Mouse (Mus musculus) hindbrain, postnatal 0 days (tissue): ENCODE results near the gene Sdhaf2. TPM values are rescaled to one million over a fixed set of nuclear protein-coding genes. Genes with fewer than 3 reads are reported as not detected.

Experiments
- ATAC-seq: fragments of 200-750 bp; cut with Nextera tagmentation; 2 replicates; pipeline ENCODE4 v1.8.0; 2017; ENCODE audit warnings: mild to moderate bottlenecking, moderate TSS enrichment, moderate library complexity
- DNase-seq: peaks from one replicate; pipeline ENCODE4 v3.0.0-alpha.2; 2015; ENCODE audit warnings: low spot score
- H3K27ac ChIP-seq: fragments of 300-500 bp; sonication (generic); 2 replicates; pipeline ENCODE4 v1.5.1; 2014; ENCODE audit warnings: mild to moderate bottlenecking
- H3K27me3 ChIP-seq: fragments of 300-500 bp; sonication (generic); 2 replicates; pipeline ENCODE4 v1.6.1; 2014; ENCODE audit warnings: low read length, mixed read lengths; ENCODE audit not compliant: insufficient read depth
- H3K36me3 ChIP-seq: fragments of 300-500 bp; sonication (generic); 2 replicates; pipeline ENCODE4 v1.6.1; 2014; ENCODE audit warnings: low read length, mixed read lengths; ENCODE audit not compliant: insufficient read depth
- H3K4me1 ChIP-seq: fragments of 300-500 bp; sonication (generic); 2 replicates; pipeline ENCODE4 v1.6.1; 2014; ENCODE audit warnings: antibody characterized with exemption, low read length, mixed read lengths; ENCODE audit not compliant: insufficient read depth
- H3K4me2 ChIP-seq: fragments of 300-500 bp; sonication (generic); 2 replicates; pipeline ENCODE4 v1.6.1; 2014; ENCODE audit warnings: low read depth, mild to moderate bottlenecking, low read length, moderate library complexity, mixed read lengths
- H3K4me3 ChIP-seq: fragments of 300-500 bp; sonication (generic); 2 replicates; pipeline ENCODE4 v1.5.1; 2014; ENCODE audit warnings: low read length
- H3K9ac ChIP-seq: fragments of 300-500 bp; sonication (generic); replicated peaks from 2 replicates; pipeline ENCODE4 v1.6.1; 2014; ENCODE audit warnings: mild to moderate bottlenecking, low read length, moderate library complexity, mixed read lengths
- H3K9me3 ChIP-seq: fragments of 300-500 bp; sonication (generic); 2 replicates; pipeline ENCODE4 v1.6.1; 2016; ENCODE audit warnings: low read length, mixed read lengths
- CTCF ChIP-seq: IDR thresholded peaks from 2 replicates; pipeline ENCODE4 v1.5.1; 2016; ENCODE audit warnings: antibody characterized with exemption, control low read depth, low read depth
- WGBS: fragments of 180-500 bp; shearing (Covaris S2); extraction: QIAGEN DNeasy Blood & Tissue Kit; methylation state at CpG from one replicate; pipeline ENCODE4 v1.1.7; 2014; 5-methylcytosine and 5-hydroxymethylcytosine counted together
- polyA plus RNA-seq: library from polyadenylated mRNA; unstranded; fragments of >200 nt; fragmentation: Nextera tagmentation; extraction: Ambion mirVana; gene quantifications from 2 replicates; pipeline ENCODE4 v1.2.1, GENCODE M21; 2015
- total RNA-seq: library from RNA; depleted of rRNA; stranded (reverse); fragments of >200 nt; gene quantifications from 2 replicates; pipeline ENCODE4 v1.2.3, GENCODE M21; 2014; rRNA removed

The Sdhaf2 gene
- total and polyA plus RNA-seq, 2 experiments from 2014 or later: 47.7 to 64.2 TPM

GRCm38 (mm10) chr19:10456752-10457483 is 69.0 kb downstream of the Sdhaf2 start, which contains the start of gene Lrrc10b:
TSS of gene Lrrc10b (minus strand) at chr19:10457473.
- DNase-seq: peak; percentile 92
- peak within 1 kb of the TSS; percentile 71 for H3K27ac ChIP-seq
- no peaks in the 10 kb centered on the region for H3K36me3 ChIP-seq
- peak within 1 kb of the TSS; percentile 58 for H3K4me2 ChIP-seq
- TF ChIP-seq CTCF: peak; percentile 51
- H3K4me3 ChIP-seq: peak within 1 kb of the TSS; percentile 40
- no peaks in the 10 kb centered on the region for H3K9me3 ChIP-seq
- ATAC-seq: peak; percentile 69
- peaks cover 3% of the 10 kb centered on the region; the same call in 1 of the 2 replicates for H3K4me1 ChIP-seq
- peaks cover 20% of the 10 kb centered on the region for H3K27me3 ChIP-seq
- peak within 1 kb of the TSS; percentile 52 for H3K9ac ChIP-seq
- under 1% methylated on average over 82 of the region's 96 CpGs for WGBS

- Histone ChIP-seq H3K27me3 (peaks cover 11% of the 10 kb centered on the region; the same call in 1 of the 2 replicates), H3K9me3 (no peaks in the 10 kb centered on the region), H3K36me3 (no peaks in the 10 kb centered on the region), H3K9ac (no peak overlapping the region), H3K4me1 (peaks cover 3% of the 10 kb centered on the region; the same call in 1 of the 2 replicates), H3K4me3 (no peak overlapping the region), H3K27ac (no peak overlapping the region), H3K4me2 (0 out of 2 replicates have a peak overlapping the region, but pooled peaks have one; percentile 25)
- ATAC-seq (no peak), DNase-seq (no peak)
- WGBS: 78% methylated on average over 3 of the region's 3 CpGs
- TF ChIP-seq CTCF: no peak
These were observed 70.5 kb downstream of the Sdhaf2 start for GRCm38 (mm10) chr19:10455437-10455806.

- H3K27me3 ChIP-seq: peaks cover 11% of the 10 kb centered on the region; the same call in 1 of the 2 replicates
- DNase-seq (no peak), ATAC-seq (no peak)
- H3K9ac ChIP-seq: no peak overlapping the region
- no peaks in the 10 kb centered on the region for H3K36me3 ChIP-seq
- H3K4me3 ChIP-seq: no peak overlapping the region
- peaks cover 3% of the 10 kb centered on the region; the same call in 1 of the 2 replicates for H3K4me1 ChIP-seq
- no peak for TF ChIP-seq CTCF
- no peaks in the 10 kb centered on the region for H3K9me3 ChIP-seq
- WGBS: 65% methylated on average over 4 of the region's 4 CpGs
- no peak overlapping the region for H3K4me2 ChIP-seq
- H3K27ac ChIP-seq: no peak overlapping the region
These were observed 71.1 kb downstream of the Sdhaf2 start for GRCm38 (mm10) chr19:10454718-10455436.

Other genes with a start within 250 kb of the Sdhaf2 start
- 33.7 and 35.0 TPM in 2 replicates for gene Dagla, start 221.3 kb downstream of the Sdhaf2 start, total RNA-seq
- gene Dagla, start 221.3 kb downstream of the Sdhaf2 start, polyA plus RNA-seq: 9.0 and 10.9 TPM in 2 replicates
- 93.4 and 114 TPM in 2 replicates for gene Syt7, start 137.1 kb downstream of the Sdhaf2 start, total RNA-seq
- 11.9 and 17.4 TPM in 2 replicates for gene Syt7, start 137.1 kb downstream of the Sdhaf2 start, polyA plus RNA-seq
- 6.5 and 6.8 TPM in 2 replicates for gene Lrrc10b, start 68.7 kb downstream of the Sdhaf2 start, total RNA-seq
- 2.0 and 2.1 TPM in 2 replicates for gene Lrrc10b, start 68.7 kb downstream of the Sdhaf2 start, polyA plus RNA-seq
- 4.0 and 5.4 TPM in 2 replicates for gene Ppp1r32, start 43.2 kb downstream of the Sdhaf2 start, total RNA-seq
- gene Ppp1r32, start 43.2 kb downstream of the Sdhaf2 start, polyA plus RNA-seq: 2.3 and 2.9 TPM in 2 replicates
- gene Cpsf7, start 876 bp downstream of the Sdhaf2 start, total RNA-seq: 44.9 and 47.4 TPM in 2 replicates
- 34.4 and 36.2 TPM in 2 replicates for gene Cpsf7, start 876 bp downstream of the Sdhaf2 start, polyA plus RNA-seq
- gene Tmem216, start 30.1 kb upstream of the Sdhaf2 start, total RNA-seq: 20.7 and 28.4 TPM in 2 replicates
- gene Tmem216, start 30.1 kb upstream of the Sdhaf2 start, polyA plus RNA-seq: 35.8 and 42.0 TPM in 2 replicates
- 18.0 TPM in 2 replicates for gene Cyb561a3, start 51.0 kb upstream of the Sdhaf2 start, total RNA-seq
- gene Cyb561a3, start 51.0 kb upstream of the Sdhaf2 start, polyA plus RNA-seq: 15.6 and 16.6 TPM in 2 replicates
- 15.1 and 16.6 TPM in 2 replicates for gene Tmem138, start 51.2 kb upstream of the Sdhaf2 start, total RNA-seq
- gene Tmem138, start 51.2 kb upstream of the Sdhaf2 start, polyA plus RNA-seq: 34.6 and 35.7 TPM in 2 replicates
- gene Ddb1, start 79.2 kb upstream of the Sdhaf2 start, total RNA-seq: 274 and 288 TPM in 2 replicates
- 144 and 146 TPM in 2 replicates for gene Ddb1, start 79.2 kb upstream of the Sdhaf2 start, polyA plus RNA-seq
- gene Tkfc, start 79.5 kb upstream of the Sdhaf2 start, total RNA-seq: 10.3 and 18.2 TPM in 2 replicates
- gene Tkfc, start 79.5 kb upstream of the Sdhaf2 start, polyA plus RNA-seq: 18.4 TPM in 2 replicates
- 1.3 and 7.0 TPM in 2 replicates for gene Vwce, start 108.1 kb upstream of the Sdhaf2 start, total RNA-seq
- 1.5 and 1.7 TPM in 2 replicates for gene Vwce, start 108.1 kb upstream of the Sdhaf2 start, polyA plus RNA-seq
- not detected in 2 replicates for gene Pga5, start 151.9 kb upstream of the Sdhaf2 start, total RNA-seq
- not detected in 2 replicates for gene Pga5, start 151.9 kb upstream of the Sdhaf2 start, polyA plus RNA-seq
- gene Vps37c, start 162.6 kb upstream of the Sdhaf2 start, total RNA-seq: 29.8 and 30.7 TPM in 2 replicates
- 25.8 and 27.2 TPM in 2 replicates for gene Vps37c, start 162.6 kb upstream of the Sdhaf2 start, polyA plus RNA-seq
- 0.68 TPM in 1 of 2 replicates, not detected in the other for gene Cd5, start 212.9 kb upstream of the Sdhaf2 start, total RNA-seq
- gene Cd5, start 212.9 kb upstream of the Sdhaf2 start, polyA plus RNA-seq: 0.26 and 0.32 TPM in 2 replicates